ENCODE assay signal across 19 mouse cellular contexts in the genomic region with DNA sequence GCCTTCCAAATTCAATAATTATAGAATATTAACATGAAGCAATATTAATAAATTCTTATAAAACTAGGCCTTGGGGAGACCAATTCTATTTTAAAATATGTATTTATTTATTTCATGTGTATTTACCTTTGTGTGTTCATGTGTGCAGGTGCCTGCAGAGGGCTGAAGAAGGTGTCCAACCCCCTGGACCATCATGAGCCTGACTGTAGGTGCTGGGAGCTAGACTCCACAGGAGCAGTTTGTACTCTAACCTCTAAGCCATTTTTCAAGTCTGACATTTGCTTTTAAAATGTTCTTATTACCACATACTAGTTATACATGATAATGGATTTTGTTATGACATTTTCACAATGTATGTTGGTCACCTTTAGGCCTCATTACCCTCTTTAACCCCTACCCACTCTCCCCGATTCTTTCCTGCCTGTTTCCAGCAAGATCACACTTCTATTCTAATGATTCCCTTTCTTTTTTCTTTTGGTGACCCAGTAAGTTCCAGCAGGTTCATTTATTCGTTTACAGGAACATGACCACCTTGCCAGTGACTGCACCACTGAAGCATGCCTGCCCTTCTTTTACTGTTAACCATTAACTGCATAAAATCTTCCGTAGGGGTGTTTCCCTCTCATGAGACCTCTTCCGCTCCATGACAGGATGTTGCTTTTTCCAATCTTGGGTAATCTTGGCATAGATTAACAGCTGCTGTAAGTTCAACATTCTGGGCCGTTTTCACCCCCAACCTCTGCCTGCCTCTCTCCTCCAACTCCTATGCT.
"Had no signal": no experiment of that assay in that cellular context is flagged by ENCODE, and none has a peak within 500 bp of the region (broad histone marks: within the 10 kb centered on the region; RNA-seq: fewer than 3 reads in every experiment).

No protein-coding gene starts in this region.

- H3K4me2 ChIP-seq: intestine, embryonic 15.5 days; limb, embryonic 13.5 days; liver, embryonic 12.5 days; liver, embryonic 15.5 days; lung, embryonic 15.5 days; midbrain, embryonic 12.5 days; midbrain, embryonic 15.5 days; neural tube, embryonic 12.5 days; neural tube, embryonic 15.5 days; stomach, embryonic 15.5 days had no signal

- H3K9me3 ChIP-seq: intestine, embryonic 15.5 days; limb, embryonic 10.5 days; limb, embryonic 13.5 days; liver, embryonic 12.5 days; liver, embryonic 15.5 days; lung, embryonic 15.5 days; megakaryocyte, embryonic 14.5 days; midbrain, embryonic 12.5 days; midbrain, embryonic 15.5 days; neural tube, embryonic 12.5 days; neural tube, embryonic 15.5 days; stomach, embryonic 15.5 days had no signal

- DNase-seq: liver; lung, adult 18-20 months; lung, postnatal 10 days; lung, postnatal 36 days; right cerebral cortex, postnatal 25 days; spleen, adult 18-20 months; thymus, postnatal 36 days had no signal

- H3K9ac ChIP-seq: intestine, embryonic 15.5 days; limb, embryonic 13.5 days; liver, embryonic 12.5 days; liver, embryonic 15.5 days; lung, embryonic 15.5 days; midbrain, embryonic 12.5 days; midbrain, embryonic 15.5 days; neural tube, embryonic 12.5 days; neural tube, embryonic 15.5 days; stomach, embryonic 15.5 days had no signal

- H3K4me3 ChIP-seq: intestine, embryonic 15.5 days; limb, embryonic 10.5 days; limb, embryonic 13.5 days; liver, embryonic 12.5 days; liver, embryonic 15.5 days; lung, embryonic 15.5 days; megakaryocyte, embryonic 14.5 days; midbrain, embryonic 12.5 days; midbrain, embryonic 15.5 days; neural tube, embryonic 12.5 days; neural tube, embryonic 15.5 days; stomach, embryonic 15.5 days had no signal

- H3K27ac ChIP-seq: intestine, embryonic 15.5 days; limb, embryonic 10.5 days; limb, embryonic 13.5 days; liver, embryonic 12.5 days; liver, embryonic 15.5 days; lung, embryonic 15.5 days; midbrain, embryonic 12.5 days; midbrain, embryonic 15.5 days; neural tube, embryonic 12.5 days; neural tube, embryonic 15.5 days; stomach, embryonic 15.5 days had no signal

- ATAC-seq: intestine, embryonic 15.5 days; liver, embryonic 12.5 days; midbrain, embryonic 15.5 days had no signal

- H3K4me1 ChIP-seq: intestine, embryonic 15.5 days; limb, embryonic 10.5 days; limb, embryonic 13.5 days; liver, embryonic 12.5 days; liver, embryonic 15.5 days; lung, embryonic 15.5 days; midbrain, embryonic 12.5 days; midbrain, embryonic 15.5 days; neural tube, embryonic 12.5 days; neural tube, embryonic 15.5 days; stomach, embryonic 15.5 days had no signal

- H3K36me3 ChIP-seq: intestine, embryonic 15.5 days; limb, embryonic 10.5 days; limb, embryonic 13.5 days; liver, embryonic 12.5 days; liver, embryonic 15.5 days; lung, embryonic 15.5 days; midbrain, embryonic 12.5 days; midbrain, embryonic 15.5 days; neural tube, embryonic 12.5 days; neural tube, embryonic 15.5 days; stomach, embryonic 15.5 days had no signal

- H3K27me3 ChIP-seq: intestine, embryonic 15.5 days; limb, embryonic 13.5 days; liver, embryonic 12.5 days; liver, embryonic 15.5 days; lung, embryonic 15.5 days; megakaryocyte, embryonic 14.5 days; midbrain, embryonic 12.5 days; midbrain, embryonic 15.5 days; neural tube, embryonic 12.5 days; neural tube, embryonic 15.5 days; stomach, embryonic 15.5 days had no signal
